Mouse (Mus musculus) cerebellum, postnatal 4 days (tissue): ENCODE results near the gene Olfr545.

ENCODE experiments used
- DNase-seq, 2 experiments: peaks; one replicate each; pipeline ENCODE4 v3.0.0; 2022; ENCODE audit warnings: low spot score in 2 of 2, mixed read lengths in 1 of 2

The Olfr545 gene

GRCm38 (mm10) chr7:102479368-102480078 lies 19.9 kb downstream of the Olfr545 start:
- DNase-seq, result no peak

- no peak for DNase-seq
Observed at GRCm38 (mm10) chr7:102478926-102479325, 20.4 kb downstream of the Olfr545 start.

- DNase-seq, result no peak
Observed at GRCm38 (mm10) chr7:102478425-102478824, 20.9 kb downstream of the Olfr545 start.

GRCm38 (mm10) chr7:102477377-102477776 lies 22.0 kb downstream of the Olfr545 start:
- no peak for DNase-seq

- no peak for DNase-seq
Observed at GRCm38 (mm10) chr7:102476601-102477000, 22.8 kb downstream of the Olfr545 start.

- DNase-seq, result no peak
Observed at GRCm38 (mm10) chr7:102472675-102473074, 26.7 kb downstream of the Olfr545 start.

GRCm38 (mm10) chr7:102467566-102467965 lies 31.8 kb downstream of the Olfr545 start:
- DNase-seq, result no peak

GRCm38 (mm10) chr7:102458618-102459380 lies 40.6 kb downstream of the Olfr545 start:
- DNase-seq, result no peak

GRCm38 (mm10) chr7:102446438-102446837 lies 52.9 kb downstream of the Olfr545 start:
- no peak for DNase-seq

GRCm38 (mm10) chr7:102444301-102444700 lies 55.1 kb downstream of the Olfr545 start:
- DNase-seq, result no peak

GRCm38 (mm10) chr7:102442432-102442831 lies 56.9 kb downstream of the Olfr545 start:
- DNase-seq, result no peak

- peak; percentile 91 to 94 for DNase-seq
Observed at GRCm38 (mm10) chr7:102441657-102442391, 57.5 kb downstream of the Olfr545 start, which contains the start of gene Rrm1. Rrm1 (plus strand) TSS chr7:102441695.
